Mouse (Mus musculus) mouse embryonic stem cell (cell line): ENCODE data around the gene Samd4b.

Experiments used
- in situ Hi-C, 2 experiments: fragments of 300-500 bp; cut with MboI; formaldehyde crosslinking; loops; 1 replicate in 1 of 2; 3 replicates in 1 of 2; pipeline ENCODE4 v1.14.3; 2019 to 2020; ENCODE audit warnings: low sequenced_read_pairs in 2 of 2, low pct_unique_long_range_greater_than_20kb in 1 of 2, mixed read lengths in 1 of 2; ENCODE audit not compliant: unreplicated experiment in 1 of 2

Samd4b gene

DNA sequence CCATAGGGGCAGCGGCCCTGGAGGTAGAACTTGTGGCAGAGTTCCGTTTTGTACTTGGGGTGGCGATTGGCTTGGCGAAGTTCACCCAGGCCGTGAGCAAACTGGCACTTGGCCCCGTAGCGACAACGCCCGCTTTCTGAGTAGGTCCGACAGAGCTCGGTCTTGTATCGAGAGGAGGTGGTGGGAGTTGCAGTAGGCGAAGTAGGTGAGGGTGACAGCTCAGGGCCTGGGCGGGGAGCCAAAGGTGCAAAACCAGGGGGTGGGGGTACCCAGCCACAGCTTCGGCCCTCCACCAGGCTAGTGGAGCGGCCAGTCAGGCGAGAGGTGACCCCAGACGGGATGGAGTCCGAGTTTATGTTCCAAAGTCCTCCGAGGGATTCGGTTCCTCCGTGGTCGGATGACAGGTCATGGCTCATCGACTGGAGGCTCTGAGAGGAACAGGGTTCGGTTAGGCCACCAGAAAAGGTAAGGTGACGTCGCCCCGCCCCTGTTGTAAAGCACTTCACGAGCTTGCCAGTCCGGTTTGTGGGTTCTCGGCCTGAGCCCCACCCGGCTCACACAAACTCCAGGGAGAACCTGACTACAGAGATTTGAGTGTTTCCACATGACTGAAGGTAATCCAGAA is 219.8 kb downstream of the Samd4b start:
- in situ Hi-C loops: no loop called here

DNA sequence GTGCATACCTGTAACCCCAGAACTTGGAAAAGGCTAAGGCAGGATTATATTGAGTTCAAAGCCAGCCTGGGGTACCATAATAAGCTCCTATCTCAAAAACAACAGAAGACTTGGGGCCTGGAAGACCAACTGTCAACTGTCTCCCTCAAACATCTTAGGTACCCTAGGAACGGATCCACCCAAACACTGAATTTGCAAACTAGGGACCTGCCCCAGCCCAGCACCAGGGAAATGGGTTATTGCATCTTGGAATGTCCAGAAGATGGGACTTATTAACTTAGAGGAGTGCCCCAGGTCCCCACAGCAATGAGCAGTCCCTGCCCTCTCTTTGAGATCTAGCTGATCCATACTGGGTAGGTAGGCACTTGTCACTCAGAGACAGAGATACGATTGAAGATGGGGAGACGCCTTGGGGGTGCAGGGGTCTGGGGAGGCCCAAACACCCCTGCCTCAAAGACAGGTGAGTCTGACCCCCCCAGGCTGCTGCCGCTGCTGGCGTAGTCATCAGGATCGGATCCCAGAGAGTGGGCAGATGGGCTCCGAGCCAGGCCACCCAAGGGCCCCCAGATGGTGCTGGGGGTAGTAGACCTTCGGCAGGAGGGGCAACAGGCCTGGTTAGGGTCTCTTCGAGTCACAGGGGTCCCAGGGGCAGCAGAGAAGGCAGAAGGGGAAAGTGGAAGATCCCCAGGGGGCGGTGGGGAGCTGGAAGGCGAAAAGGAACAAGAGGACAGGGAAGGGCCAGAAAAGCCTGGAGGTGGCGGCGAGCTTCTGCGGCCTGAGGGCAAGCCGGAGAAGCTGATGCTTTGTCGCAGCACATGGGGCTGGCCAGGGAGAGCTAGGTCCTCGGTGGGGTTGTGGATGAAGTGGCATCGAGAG is 220.5 kb downstream of the Samd4b start:
- in situ Hi-C loops: no loop called here

DNA sequence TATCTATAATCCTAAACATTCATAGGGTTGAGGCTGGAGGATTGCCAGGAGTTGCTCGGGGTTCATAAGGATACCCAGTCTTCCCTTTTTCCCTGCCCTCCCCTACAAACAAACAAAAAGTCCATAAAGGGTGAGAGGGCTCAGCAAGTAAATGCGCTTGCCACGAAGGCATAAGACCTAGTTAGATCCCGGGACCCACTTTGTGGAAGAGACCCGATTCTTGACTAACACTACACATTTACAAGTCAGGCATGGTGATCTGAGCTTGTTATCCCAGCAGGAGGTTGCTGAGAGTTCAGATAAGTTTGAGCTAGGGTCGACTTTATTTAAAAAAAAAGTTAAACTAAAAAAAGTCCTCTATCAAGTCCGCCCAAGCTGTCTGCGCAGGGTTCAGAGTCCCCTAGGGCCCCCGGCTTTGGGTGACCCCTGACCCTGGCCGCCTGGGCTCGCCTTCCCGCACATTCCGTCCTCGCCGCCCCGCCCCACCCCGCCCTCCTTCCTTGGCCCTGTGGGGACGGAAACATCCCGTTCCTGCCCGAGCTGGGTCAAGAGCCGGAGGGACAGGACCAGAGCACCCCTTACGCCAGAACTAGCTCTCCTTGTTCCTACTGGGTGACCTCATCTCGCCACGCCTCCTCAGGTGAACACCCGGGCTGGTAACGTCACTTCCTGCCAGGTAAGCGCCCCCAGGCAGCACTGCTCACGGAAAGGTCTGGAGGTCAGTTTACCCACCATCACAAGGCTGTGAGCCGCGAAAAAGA is 221.8 kb downstream of the Samd4b start:
- in situ Hi-C loops: no loop called here

DNA sequence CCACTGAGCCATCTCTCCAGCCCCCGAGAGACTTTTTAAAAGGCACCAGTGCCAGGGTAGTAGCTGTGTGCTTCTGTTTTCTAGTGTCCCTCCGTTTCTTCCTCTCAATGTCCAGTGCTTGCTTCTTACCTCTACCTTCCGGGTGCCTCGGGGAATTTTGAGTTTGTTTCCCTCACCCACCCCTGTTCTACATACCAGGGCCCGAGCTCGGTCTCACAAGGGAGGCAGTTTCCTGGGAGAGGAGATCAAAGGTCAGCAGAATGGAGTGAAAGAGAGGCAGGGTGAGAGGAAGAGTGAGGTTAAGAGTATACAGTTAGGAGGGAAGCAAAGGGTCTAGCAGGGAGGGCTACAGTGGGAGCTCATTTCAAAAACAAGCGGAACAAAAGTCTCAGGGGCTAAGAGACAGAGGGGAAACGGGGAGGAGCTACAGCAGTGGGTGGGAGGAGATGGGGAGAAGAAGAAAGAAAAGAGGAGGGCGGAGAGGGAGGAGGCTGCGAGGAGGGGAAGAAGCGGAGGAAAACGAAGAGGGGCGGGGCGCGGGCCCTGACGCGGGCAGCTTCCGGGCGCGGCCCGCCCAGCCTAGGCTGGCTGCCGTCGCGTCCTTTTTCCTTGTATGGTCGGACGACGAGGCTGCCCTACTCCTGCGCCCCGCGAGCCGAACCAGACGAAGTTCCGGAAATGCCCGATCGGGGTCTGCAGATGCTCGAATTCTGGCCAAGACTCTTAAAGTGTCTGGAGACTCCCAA is 222.6 kb downstream of the Samd4b start:
- in situ Hi-C loops: no loop called here

DNA sequence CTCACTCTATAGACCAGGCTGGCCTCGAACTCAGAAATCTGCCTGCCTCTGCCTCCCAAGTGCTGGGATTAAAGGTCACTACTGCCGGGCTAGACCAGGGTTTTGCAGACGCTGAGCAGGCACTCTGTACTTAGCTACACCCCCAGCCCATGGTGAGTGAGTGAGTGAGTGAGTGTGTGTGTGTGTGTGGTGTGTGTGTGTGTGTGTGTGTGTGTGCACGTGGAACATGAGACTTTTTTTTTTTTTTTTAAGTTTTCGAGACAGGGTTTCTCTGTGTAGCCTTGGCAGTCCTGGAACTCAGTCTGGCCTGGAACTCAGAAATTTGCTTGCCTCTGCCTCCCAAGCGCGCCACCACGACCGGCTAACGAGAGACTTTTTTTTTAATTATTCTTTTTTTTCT is 223.3 kb downstream of the Samd4b start:
- in situ Hi-C loops: no loop called here

DNA sequence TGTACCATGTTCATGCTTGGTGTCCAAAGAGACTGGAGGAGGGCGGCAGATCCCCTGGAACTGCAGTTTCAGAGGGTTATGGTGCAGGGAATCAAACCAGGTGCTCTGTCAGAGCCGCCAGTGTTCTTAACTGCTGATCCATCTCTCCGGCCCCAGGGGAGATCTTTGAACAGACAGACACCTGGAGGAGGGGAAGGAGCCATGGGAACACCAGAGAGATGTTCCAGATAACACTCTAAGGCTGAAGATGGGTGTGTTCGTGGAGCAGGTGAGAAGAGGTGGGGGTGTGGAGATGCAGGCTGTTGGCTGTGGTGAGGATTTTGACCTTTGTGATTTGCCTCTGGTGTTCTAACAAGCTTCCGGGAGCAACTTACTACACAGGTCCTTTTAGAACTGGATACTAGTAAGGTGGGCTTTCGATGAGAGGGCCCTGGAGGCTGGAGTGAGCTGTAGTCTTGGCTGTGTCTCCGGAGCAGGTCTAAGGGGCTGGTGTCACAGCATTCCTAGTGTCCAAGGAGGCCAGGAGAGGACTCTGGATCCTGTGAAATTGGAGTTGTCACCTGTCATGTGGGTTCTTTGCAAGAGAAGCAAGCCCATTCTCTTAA is 224.0 kb downstream of the Samd4b start:
- in situ Hi-C loops: no loop called here

DNA sequence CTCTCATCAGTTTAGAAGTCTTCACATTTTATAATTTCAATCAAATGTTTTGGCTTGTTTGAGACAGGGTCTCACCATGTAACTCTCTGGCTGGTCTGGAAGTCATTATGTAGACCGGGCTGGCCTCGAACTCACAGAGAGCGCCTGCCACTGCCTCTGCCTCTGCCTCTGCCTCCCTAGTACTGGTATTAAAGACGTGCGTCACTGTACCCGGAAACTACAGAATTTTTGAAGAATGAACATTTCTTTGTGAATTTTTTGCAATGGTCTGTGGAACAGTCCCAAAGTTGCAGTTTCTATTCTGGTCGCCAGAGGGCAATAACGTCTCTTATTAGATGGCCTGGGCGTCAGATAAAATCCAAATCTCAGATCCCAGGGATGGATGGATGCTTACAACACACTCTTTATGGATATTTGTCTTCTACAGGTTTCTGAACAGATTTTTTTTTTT is 224.8 kb downstream of the Samd4b start:
- in situ Hi-C loops: no loop called here

DNA sequence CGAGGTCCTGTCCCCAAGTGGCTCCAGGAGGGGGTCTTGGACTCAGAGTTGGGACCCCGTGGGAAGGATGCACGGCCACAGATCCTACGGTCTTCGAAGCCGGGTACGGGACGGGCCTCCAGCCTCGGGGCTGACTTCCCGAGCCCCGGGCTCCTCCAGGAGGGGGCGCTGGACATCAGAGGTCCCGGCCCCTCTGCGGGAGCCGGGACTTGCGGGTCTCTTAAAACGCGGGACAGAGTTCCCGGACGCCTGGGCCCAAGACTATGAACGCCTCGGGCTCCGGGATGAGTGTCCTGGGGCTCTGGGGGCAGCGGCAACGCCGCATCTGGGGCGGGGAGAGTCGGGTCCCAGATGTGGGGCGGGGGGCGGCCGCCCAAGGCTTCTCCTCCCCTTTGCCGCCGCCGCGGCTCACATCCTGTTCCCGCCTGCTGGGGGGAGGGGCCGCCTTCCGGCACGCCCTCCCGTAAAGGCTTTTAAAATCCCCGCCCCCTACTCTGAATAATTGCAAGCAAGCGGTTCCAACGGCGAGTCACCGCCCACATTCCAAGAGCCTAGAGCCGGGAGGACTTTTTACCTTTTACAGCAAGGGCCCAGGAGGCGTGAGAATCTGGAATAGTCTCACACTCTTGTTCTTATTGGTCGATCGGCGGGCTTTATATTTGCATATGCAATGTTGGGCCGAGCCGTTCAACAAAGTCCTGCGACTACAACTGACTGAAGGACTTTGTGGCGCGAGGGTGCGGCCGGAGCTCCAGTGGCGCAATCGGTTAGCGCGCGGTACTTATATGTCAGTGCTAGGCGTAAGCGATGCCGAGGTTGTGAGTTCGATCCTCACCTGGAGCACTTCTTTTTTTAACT is 225.5 kb downstream of the Samd4b start, which contains the start of gene Plekhg2:
Gene Plekhg2 (minus strand): TSS at position 349 of the 858 bp plus-strand sequence.
- in situ Hi-C loops: no loop called here

DNA sequence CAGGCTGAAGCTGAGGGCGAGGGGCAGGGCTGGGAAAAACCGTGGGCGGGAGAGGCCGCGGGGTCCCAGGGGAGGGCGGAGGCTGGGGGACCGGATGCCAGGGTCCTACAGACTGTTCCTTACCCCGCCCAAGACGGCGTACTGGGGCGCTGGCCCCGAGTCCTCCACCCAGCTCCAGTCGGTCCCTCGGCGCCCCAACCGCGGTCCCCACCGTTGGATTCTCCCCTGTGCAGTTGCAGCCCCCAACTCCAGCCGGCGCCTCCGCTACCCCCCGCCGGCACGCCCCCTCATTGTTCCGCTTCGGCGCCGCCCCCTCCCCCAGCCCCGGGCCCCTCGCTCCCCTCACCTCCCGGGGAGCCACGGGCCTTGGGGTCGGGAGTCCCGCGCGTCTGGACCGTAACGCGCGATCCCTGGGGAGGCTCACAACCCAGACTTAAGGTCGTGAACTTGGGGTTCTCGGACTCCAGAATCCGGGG is 226.4 kb downstream of the Samd4b start:
- in situ Hi-C loops: no loop called here

DNA sequence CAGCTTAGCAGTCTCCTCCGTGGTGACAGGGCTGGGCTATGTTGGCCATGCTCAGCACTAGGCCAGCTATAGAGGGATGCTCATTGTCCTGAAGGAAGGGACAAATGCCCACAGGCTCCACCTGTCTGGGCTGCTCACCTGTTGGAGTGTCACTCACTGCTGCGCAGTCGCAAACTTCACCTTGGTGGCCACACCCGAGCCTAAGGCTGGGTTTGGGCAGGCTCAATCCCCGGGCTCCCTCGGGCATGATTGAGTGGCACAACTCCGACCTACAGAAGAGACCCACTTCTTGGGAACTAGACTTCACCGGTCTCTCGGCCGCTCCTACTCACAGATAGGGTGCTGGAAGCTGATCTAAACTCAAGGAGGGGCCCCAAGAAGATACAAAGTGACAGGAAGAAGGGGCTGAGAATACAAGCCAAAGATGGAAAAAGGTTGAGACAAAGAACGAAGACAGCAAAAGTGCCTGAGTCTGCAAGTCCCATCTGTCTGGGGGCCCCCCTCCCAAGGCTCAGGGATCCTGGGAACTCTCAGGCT is 226.9 kb downstream of the Samd4b start:
- in situ Hi-C loops: no loop called here

DNA sequence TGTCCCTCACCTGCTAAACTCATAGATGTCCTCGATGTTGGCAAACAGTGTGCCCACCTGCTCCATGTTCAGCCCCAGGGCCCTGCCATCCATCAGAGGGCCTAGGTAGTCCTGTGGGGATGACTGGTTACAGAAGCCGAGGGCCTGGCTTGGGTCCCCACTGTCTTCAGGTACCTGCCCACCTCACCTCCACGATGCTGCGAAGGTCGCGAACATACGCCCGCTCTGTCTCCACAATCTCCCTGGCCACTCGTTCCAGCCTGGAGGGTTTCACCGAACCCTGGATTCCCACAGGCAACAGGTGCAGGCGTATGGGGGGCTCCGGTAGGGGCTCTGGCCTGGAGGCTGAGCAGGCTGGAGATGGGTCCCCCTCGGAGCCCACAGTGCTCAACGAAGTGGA is 227.9 kb downstream of the Samd4b start:
- in situ Hi-C loops: no loop called here

DNA sequence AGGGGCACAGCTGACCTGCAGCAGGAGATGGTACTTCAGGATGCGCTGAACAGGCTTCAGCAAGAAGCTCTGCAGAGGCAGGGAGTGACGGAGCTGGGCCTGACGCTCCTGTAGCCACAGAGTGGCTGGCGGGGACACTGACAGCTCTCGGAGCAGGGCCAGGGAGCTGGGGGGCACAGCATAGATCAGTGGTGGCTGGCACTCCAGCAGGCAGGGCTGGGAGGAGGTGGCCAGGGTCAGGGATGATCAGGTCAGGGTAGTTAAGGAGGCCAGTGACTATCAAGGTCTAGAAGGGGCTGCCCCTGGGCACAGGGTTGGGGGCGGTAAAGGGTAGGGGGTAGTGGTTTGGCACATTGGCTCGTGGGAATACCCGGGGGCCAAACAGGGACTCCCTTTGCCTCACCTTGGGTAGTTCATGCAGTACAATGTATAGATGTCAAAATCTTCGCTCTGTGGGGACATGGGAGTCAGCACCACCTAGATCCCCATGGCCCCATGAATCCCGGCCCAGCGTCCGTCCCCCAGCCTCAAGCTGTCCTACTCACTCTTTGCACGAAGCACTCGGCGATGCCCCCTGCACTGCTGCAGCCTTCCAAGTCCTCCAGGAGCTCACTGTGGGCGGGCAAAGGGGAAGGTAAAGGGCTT is 229.5 kb downstream of the Samd4b start:
- in situ Hi-C loops: no loop called here

DNA sequence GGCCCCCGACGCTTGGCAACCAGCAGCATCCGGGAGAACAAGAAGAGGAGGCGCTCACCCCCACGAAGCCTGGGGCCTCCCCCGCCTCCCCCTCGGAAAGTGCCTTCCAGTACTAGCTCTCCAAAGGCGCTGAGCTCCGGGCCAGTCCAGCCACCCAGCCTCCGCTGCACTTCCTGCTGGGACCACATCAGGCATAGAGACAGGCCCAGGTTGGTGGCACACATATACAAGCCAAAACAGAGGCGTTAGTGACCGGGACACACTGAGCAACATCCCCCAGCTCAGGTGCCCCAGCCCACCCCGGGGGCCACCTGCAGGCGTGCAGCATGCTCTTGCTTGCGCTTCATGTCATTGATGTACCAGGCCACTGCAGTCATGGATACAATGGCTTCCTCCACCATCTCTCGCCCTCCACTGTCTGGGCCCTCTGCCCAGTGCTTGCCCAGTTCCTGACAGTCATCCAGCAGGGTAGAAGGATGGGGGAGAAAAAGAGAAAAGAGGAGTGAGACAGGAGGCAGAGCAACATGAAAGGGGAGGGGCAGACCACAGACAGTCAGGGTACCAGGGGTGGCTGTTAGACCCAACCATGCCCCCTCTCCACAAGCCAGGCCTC is 230.2 kb downstream of the Samd4b start:
- in situ Hi-C loops: no loop called here

DNA sequence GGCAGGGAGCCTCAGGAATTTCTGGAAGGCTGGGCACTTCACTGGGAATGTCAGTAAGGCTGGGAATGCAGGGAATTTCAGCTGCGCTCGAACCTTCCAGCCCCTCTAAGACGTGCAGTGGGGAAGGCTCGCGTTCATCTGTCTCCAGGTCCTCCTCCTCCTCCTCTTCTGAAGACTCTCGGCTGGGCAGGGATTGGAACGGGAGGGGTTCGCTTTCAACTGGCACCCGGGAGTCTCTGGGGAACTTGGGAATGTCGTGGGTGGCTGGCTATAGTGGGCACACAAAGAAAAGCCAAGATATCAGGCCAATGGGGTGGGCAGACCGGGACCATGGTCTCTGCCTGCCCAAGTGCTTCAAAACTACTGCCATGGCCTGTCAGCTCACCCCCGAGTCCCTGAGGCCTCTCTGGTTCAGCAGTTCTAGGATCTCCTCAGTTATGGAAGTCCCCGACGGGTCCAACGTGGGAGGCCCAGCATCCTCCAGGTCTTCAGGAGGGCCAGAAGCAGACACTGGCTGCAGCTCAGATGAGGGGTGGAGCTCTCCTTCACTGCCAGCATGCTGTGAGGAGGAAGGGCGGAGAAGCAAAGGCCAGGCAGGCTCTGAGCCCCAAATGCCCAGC is 235.4 kb downstream of the Samd4b start:
- in situ Hi-C loops: no loop called here

DNA sequence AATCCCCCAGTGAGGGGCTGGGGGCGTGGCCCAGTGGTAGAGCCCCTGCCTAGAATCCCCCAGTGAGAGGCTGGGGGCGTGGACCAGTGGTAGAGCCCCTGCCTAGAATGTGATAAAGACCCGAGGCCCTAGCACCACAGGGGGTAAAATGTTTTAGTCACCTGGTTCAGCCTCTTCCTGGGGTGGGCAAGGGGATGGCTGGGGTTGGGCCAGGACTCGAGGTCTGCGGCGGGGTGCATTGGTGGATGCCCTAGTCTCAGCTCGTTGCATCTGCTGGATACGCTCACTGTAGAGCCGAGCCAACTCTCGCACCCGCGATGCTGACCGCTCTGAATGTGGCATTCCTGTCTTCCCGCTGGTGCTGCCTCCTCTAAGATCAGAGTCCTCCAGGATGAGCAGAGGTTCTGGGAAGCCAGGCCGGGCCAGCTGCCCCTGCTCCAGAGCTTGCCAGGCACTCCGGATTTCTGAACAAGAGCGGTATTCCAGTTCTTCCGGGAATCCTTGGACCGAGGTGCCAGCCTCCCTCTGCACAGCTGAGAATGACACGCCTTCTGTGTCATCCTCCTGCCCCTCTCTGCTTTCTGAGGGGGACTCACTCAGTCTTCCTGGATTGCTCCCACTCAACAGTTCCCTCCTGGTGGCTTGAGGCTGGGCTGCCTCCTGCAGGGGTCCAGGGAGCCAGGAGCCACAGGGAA is 236.2 kb downstream of the Samd4b start:
- in situ Hi-C loops: no loop called here
